Mouse (Mus musculus) megakaryocyte-erythroid progenitor cell, adult 5-6 weeks (primary cell): ENCODE data around the gene Taok3. TPM values are rescaled to one million over a fixed set of nuclear protein-coding genes. Genes with fewer than 3 reads are reported as not detected.

Source experiments
- ATAC-seq: replicated peaks from 2 replicates; pipeline ENCODE4 v1.8.0; 2016; ENCODE audit warnings: mild to moderate bottlenecking, inconsistent platforms; ENCODE audit not compliant: severe bottlenecking, poor library complexity, low FRiP score, low TSS enrichment
- total RNA-seq, 2 experiments: library from RNA; stranded (forward) in 1 of 2; stranded (reverse) in 1 of 2; fragments of 200-1000, 215-1000 nt in 1 of 2; fragments of >200 nt in 1 of 2; fragmentation: Nextera tagmentation in 1 of 2; gene quantifications; 2 replicates each; pipeline ENCODE4 v1.2.3; 2014 to 2017

The Taok3 gene
- total RNA-seq, 2 experiments from 2014 or later: 79.4 to 105 TPM

- ATAC-seq: no peak
Measured at GRCm38 (mm10) chr5:117241935-117242531, 122.1 kb downstream of the Taok3 start.

DNA sequence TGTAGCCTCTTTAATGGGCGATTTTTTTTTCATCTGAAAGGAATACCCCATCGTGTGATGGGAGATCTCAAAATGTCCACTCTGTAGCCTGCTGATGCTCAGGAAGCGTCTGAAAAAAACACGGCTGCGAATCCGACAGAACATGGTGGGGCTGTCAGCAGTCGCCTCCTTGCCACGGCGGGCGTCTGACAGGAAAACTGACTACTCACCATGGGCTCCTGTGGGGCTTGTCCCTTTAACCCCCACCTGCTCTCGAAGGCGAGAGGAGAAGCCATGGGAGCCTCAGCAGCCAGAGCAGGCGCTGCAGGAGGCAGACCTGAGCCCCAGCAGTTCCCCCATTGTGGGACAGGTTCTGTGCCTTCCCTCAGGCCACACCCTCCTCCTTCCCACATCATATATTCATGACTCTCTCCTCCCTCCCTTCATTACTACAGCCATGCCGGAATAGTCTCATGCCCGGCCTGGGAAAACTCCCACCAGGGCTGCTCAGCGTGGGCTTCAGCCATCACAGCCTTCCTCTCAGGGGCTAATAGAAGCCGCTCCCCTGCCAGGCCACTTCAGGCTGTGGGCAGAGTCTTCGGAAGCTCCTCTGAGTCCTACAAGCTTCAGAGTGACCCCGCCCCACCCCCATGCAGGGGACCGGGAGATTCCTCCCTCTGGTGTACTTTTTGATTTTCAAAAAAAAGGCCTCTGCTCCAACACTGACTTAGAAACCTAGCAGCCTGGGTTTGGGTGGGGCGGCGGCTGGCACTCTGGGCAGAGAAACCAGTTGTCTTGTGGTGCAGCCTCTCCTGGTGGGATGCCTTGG lies 122.9 kb downstream of the Taok3 start:
- no peak for ATAC-seq

DNA sequence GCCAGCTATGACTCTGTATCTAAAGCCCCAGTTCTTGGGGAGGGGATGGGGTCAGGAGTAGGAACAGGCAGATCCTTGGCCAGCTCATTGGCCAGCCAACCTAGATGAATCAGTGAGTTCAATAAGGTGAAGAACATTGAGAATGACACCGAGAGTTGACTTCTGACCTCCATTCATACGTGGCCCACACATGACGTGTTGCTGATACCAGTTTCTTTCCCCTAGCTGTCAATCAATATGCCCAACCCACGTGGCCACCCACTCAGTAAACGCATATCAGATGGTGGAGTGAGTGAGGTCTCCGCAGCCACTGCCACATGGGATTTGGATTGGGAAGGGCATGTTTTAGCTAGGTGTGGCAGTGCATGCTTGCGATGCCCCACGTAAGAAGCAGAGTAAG lies 125.2 kb downstream of the Taok3 start:
- 0 out of 2 replicates have a peak, but pooled peaks have one; percentile 10 for ATAC-seq

GRCm38 (mm10) chr5:117248351-117248750 lies 128.4 kb downstream of the Taok3 start:
- no peak for ATAC-seq

DNA sequence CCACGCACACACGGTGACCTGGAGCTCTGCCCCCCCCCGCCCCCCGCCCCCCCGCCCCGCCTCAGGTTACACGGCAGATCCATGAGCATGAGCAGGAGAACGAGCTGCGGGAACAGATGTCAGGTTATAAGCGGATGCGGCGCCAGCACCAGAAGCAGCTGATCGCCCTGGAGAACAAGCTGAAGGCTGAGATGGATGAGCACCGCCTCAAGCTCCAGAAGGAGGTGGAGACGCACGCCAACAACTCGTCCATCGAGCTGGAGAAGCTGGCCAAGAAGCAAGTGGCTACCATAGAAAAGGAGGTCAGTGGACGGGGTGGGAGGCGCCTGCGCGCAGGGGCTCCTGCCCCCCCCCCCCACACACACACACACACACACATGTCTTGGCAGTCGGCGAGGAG lies 130.9 kb downstream of the Taok3 start:
- no peak for ATAC-seq

DNA sequence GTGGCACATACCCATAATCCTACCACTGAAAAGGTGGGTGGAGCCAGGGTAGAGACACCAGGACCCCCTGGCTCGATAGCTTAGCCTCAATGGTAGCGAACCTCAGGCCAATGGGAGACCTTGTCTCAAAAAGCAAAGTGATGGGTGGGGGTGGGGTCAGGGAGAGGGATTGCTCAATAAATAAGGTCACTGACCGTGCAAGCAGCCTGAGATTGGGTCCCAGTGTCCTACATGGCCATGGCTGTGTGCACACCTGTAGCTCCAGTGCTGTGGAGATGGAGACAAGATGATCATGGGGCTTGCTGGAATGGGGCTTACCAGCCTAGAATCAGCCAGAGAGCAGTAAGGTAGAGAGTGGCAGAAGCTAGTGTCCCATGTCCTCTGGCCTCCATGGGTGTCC lies 131.8 kb downstream of the Taok3 start:
- ATAC-seq: no peak

- ATAC-seq: no peak
Measured at GRCm38 (mm10) chr5:117258276-117258675, 138.3 kb downstream of the Taok3 start.

GRCm38 (mm10) chr5:117263566-117263965 lies 143.6 kb downstream of the Taok3 start:
- ATAC-seq: no peak

- ATAC-seq: no peak
Measured at GRCm38 (mm10) chr5:117264701-117265100, 144.8 kb downstream of the Taok3 start.

DNA sequence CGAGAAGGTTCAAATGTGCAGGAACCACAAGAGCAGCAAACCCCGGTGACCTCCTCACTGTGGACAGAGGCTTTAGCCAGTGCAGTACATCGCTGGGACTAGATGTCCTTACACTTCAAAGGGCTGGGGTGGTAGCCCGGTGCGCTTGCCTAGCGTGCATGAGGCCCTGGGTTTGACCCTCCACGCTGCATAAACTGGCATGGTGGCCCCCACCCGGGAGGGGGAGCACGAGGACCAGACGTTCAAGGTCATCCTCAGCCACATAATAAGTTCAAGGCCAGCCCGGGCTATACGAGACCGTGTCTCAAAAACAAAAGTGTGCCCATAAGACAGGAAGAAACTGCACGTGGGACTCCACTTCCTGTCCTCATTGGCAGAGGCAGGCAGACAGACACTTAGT lies 148.0 kb downstream of the Taok3 start:
- ATAC-seq: no peak

GRCm38 (mm10) chr5:117268749-117269148 lies 148.8 kb downstream of the Taok3 start:
- ATAC-seq: no peak

- ATAC-seq: no peak
Measured at GRCm38 (mm10) chr5:117269395-117269794, 149.5 kb downstream of the Taok3 start.

DNA sequence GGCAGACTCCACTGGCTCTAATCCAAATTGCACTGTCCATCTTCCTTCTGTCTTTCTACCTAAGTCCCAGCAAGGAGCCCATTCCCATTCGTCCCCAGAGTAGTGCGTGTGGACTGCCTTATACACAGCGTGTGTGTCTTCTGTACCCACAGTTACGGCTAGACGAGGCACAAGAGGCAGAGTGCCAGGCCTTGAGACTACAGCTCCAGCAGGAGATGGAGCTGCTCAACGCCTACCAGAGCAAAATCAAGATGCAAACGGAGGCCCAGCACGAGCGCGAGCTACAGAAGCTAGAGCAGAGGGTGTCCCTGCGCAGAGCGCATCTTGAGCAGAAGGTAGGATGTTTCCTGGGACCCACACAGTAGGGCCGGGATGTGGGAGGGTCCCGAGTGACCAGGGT lies 152.0 kb downstream of the Taok3 start:
- ATAC-seq: no peak

GRCm38 (mm10) chr5:117274817-117275216 lies 154.9 kb downstream of the Taok3 start:
- no peak for ATAC-seq

GRCm38 (mm10) chr5:117277784-117278183 lies 157.9 kb downstream of the Taok3 start:
- ATAC-seq: no peak

GRCm38 (mm10) chr5:117278809-117279668 lies 159.1 kb downstream of the Taok3 start:
- ATAC-seq: peak; percentile 19

- no peak for ATAC-seq
Measured at GRCm38 (mm10) chr5:117279669-117280050, 159.7 kb downstream of the Taok3 start.

GRCm38 (mm10) chr5:117281536-117281935 lies 161.6 kb downstream of the Taok3 start:
- 0 out of 2 replicates have a peak, but pooled peaks have one; percentile 60 for ATAC-seq

DNA sequence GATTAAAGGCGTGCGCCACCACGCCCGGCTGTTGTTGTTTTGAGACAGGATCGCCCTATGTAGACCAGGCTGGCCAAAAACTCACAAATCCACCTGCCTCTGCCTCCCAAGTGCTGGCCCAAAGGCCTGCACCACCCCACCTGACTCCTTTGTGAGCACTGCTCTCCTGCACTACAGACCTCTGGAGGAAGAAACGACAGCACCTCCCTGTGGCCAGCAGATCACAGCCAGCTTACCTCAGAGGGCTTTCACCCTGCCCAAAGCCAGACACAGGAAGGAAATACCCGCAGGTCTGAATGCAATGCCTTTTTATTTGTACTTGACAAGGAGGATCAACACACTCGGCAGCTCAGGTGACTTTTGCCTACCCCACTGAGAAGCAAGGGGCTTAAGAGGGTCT lies 162.4 kb downstream of the Taok3 start:
- ATAC-seq: no peak

- ATAC-seq: no peak
Measured at GRCm38 (mm10) chr5:117284029-117284428, 164.1 kb downstream of the Taok3 start.
